Mouse (Mus musculus) ES-E14 (cell line): ENCODE measurements at regions not wholly inside any gene's neighbourhood (a gene's known extent, or its start where the extent isn't known, plus 50 kb on each side); places are given as distances from the start of the nearest gene placed in this dataset.

Source experiments
- DNase-seq: peaks from one replicate; pipeline ENCODE4 v3.0.0-alpha.2; 2013; ENCODE audit warnings: low read depth, low spot score
- H3K27ac ChIP-seq: 2 replicates; pipeline ENCODE4 v1.5.1; 2012; ENCODE audit warnings: low read depth, mild to moderate bottlenecking, low read length, moderate library complexity, mixed read lengths; ENCODE audit not compliant: poor library complexity, insufficient read depth, severe bottlenecking
- H3K36me3 ChIP-seq: 2 replicates; pipeline ENCODE4 v1.6.1; 2012; ENCODE audit warnings: mild to moderate bottlenecking, low read length, moderate library complexity, mixed read lengths; ENCODE audit not compliant: control insufficient read depth, poor library complexity, insufficient read depth, severe bottlenecking
- H3K4me1 ChIP-seq, 2 experiments: fragments of 150-350 bp in 1 of 2; sonication (generic) in 1 of 2; 2 replicates each; pipeline ENCODE4 v1.6.1; 2012; ENCODE audit warnings: low read length in 2 of 2, mild to moderate bottlenecking in 1 of 2, mixed read lengths in 1 of 2; ENCODE audit not compliant: control insufficient read depth in 2 of 2, insufficient read depth in 2 of 2, poor library complexity in 1 of 2
- H3K4me3 ChIP-seq, 2 experiments: fragments of 150-350 bp in 1 of 2; sonication (generic) in 1 of 2; 2 replicates each; pipeline ENCODE4 v1.5.1; 2012; ENCODE audit warnings: low read length in 2 of 2, low read depth in 1 of 2, mild to moderate bottlenecking in 1 of 2, mixed read lengths in 1 of 2; ENCODE audit not compliant: insufficient read depth in 1 of 2, poor library complexity in 1 of 2, severe bottlenecking in 1 of 2
- H3K9ac ChIP-seq: 2 replicates; pipeline ENCODE4 v1.6.1; 2012; ENCODE audit warnings: low read depth, mild to moderate bottlenecking, low read length, mixed read lengths; ENCODE audit not compliant: poor library complexity, insufficient read depth, severe bottlenecking
- H3K9me3 ChIP-seq: fragments of 150-350 bp; sonication (generic); 2 replicates; pipeline ENCODE4 v1.6.1; 2012; ENCODE audit warnings: low read depth, mild to moderate bottlenecking, low read length; ENCODE audit not compliant: control insufficient read depth, insufficient read depth
- CHD2 ChIP-seq: IDR thresholded peaks from 2 replicates; pipeline ENCODE4 v1.6.1; 2014; ENCODE audit warnings: mild to moderate bottlenecking, low read depth, low read length, inconsistent platforms
- HCFC1 ChIP-seq: IDR thresholded peaks from 2 replicates; pipeline ENCODE4 v1.6.1; 2012; ENCODE audit warnings: low read length, inconsistent platforms, borderline replicate concordance; ENCODE audit not compliant: insufficient read depth
- MAFK ChIP-seq: IDR thresholded peaks from 2 replicates; pipeline ENCODE4 v1.6.1; 2014; ENCODE audit warnings: mild to moderate bottlenecking, low read depth, low read length, inconsistent platforms; ENCODE audit not compliant: insufficient read depth
- ZC3H11A ChIP-seq: IDR thresholded peaks from 2 replicates; pipeline ENCODE4 v1.6.1; 2012; ENCODE audit warnings: low read depth, mild to moderate bottlenecking, inconsistent platforms, low read length, borderline replicate concordance
- ZNF384 ChIP-seq: IDR thresholded peaks from 2 replicates; pipeline ENCODE4 v1.6.1; 2012; ENCODE audit warnings: low read depth, low read length, inconsistent platforms
- in situ Hi-C, 2 experiments: fragments of 600-800 bp; cut with MboI; formaldehyde crosslinking; loops; one replicate each; pipeline ENCODE4 v1.15.1; 2025; ENCODE audit warnings: low sequenced_read_pairs in 2 of 2, inconsistent platforms in 1 of 2; ENCODE audit not compliant: unreplicated experiment in 2 of 2

GRCm38 (mm10) chr9:43447372-43447771, 136.7 kb downstream of the Trim29 start:
- TF ChIP-seq HCFC1 (no peak), MAFK (no peak)
- in situ Hi-C loops, result no loop called here
- Histone ChIP-seq H3K4me1 (peaks cover 0 to 3% of the 10 kb centered on the region in 2 experiments; a peak in 1 of 4 replicates), H3K9me3 (no peaks in the 10 kb centered on the region), H3K9ac (no peak overlapping the region), H3K27ac (no peak overlapping the region), H3K36me3 (no peaks in the 10 kb centered on the region), H3K4me3 (no peak overlapping the region)
- DNase-seq, result no peak

GRCm38 (mm10) chr9:43448981-43449380, 138.3 kb downstream of the Trim29 start:
- no peak for TF ChIP-seq HCFC1
- TF ChIP-seq MAFK, result no peak
- TF ChIP-seq ZNF384, result no peak
- TF ChIP-seq CHD2, result no peak
- H3K4me1 ChIP-seq, result peaks cover 3 to 9% of the 10 kb centered on the region in 2 experiments; a peak in 2 of 4 replicates
- in situ Hi-C loops, result no loop called here
- no peak overlapping the region for H3K9ac ChIP-seq
- no peak for DNase-seq
- H3K27ac ChIP-seq, result no peak overlapping the region
- H3K9me3 ChIP-seq, result no peaks in the 10 kb centered on the region
- no peaks in the 10 kb centered on the region for H3K36me3 ChIP-seq
- no peak overlapping the region for H3K4me3 ChIP-seq

GRCm38 (mm10) chr9:43453953-43454582, 143.4 kb downstream of the Trim29 start:
- in situ Hi-C loops, result no loop called here
- Histone ChIP-seq H3K4me3 (peak overlapping the region in 1 of 2 experiments; percentile 29; a peak in 1 of 4 replicates), H3K9ac (no peak overlapping the region), H3K4me1 (peaks cover 5 to 13% of the 10 kb centered on the region in 2 experiments; a peak in 2 of 4 replicates), H3K36me3 (no peaks in the 10 kb centered on the region), H3K9me3 (no peaks in the 10 kb centered on the region), H3K27ac (no peak overlapping the region)
- DNase-seq, result peak; percentile 57
- TF ChIP-seq ZNF384, result peak; percentile 47; the same call in 1 of the 2 replicates
- TF ChIP-seq MAFK, result no peak

GRCm38 (mm10) chr9:43457736-43458135, 147.1 kb downstream of the Trim29 start:
- Histone ChIP-seq H3K4me3 (no peak overlapping the region), H3K9ac (no peak overlapping the region), H3K4me1 (peaks cover 5 to 13% of the 10 kb centered on the region in 2 experiments; a peak in 2 of 4 replicates), H3K36me3 (no peaks in the 10 kb centered on the region), H3K27ac (no peak overlapping the region), H3K9me3 (no peaks in the 10 kb centered on the region)
- TF ChIP-seq CHD2 (no peak), MAFK (no peak), HCFC1 (no peak), ZNF384 (no peak), ZC3H11A (no peak)
- DNase-seq, result no peak
- in situ Hi-C loops, result no loop called here

- H3K9me3 ChIP-seq, result no peaks in the 10 kb centered on the region
- DNase-seq, result no peak
- no peak overlapping the region for H3K4me3 ChIP-seq
- in situ Hi-C loops, result no loop called here
- H3K9ac ChIP-seq, result no peak overlapping the region
- H3K36me3 ChIP-seq, result no peaks in the 10 kb centered on the region
- H3K27ac ChIP-seq, result no peak overlapping the region
- TF ChIP-seq CHD2 (no peak), HCFC1 (no peak), MAFK (no peak)
- no peaks in the 10 kb centered on the region for H3K4me1 ChIP-seq
These were observed 150.5 kb downstream of the Trim29 start for GRCm38 (mm10) chr9:43461131-43461530.
